Mouse (Mus musculus) hindbrain, embryonic 11.5 days (tissue): ENCODE measurements at regions not wholly inside any gene's neighbourhood (a gene's known extent, or its start where the extent isn't known, plus 50 kb on each side); places are given as distances from the start of the nearest gene placed in this dataset.

Experiments used
- ATAC-seq: fragments of 200-750 bp; cut with Nextera tagmentation; 2 replicates; pipeline ENCODE4 v1.8.0; 2017; ENCODE audit warnings: mild to moderate bottlenecking, moderate TSS enrichment, moderate library complexity; ENCODE audit not compliant: low FRiP score
- DNase-seq: peaks from one replicate; pipeline ENCODE4 v3.0.0-alpha.2; 2015; ENCODE audit warnings: low spot score
- H3K27ac ChIP-seq: fragments of 300-500 bp; sonication (generic); 2 replicates; pipeline ENCODE4 v1.5.1; 2014; ENCODE audit warnings: mild to moderate bottlenecking, low read depth, low read length
- H3K27me3 ChIP-seq: fragments of 300-500 bp; sonication (generic); 2 replicates; pipeline ENCODE4 v1.6.1; 2014; ENCODE audit warnings: mild to moderate bottlenecking, low read length, moderate library complexity, mixed read lengths; ENCODE audit not compliant: control insufficient read depth, insufficient read depth
- H3K36me3 ChIP-seq: fragments of 300-500 bp; sonication (generic); 2 replicates; pipeline ENCODE4 v1.6.1; 2014; ENCODE audit warnings: mild to moderate bottlenecking, low read length, moderate library complexity, mixed read lengths; ENCODE audit not compliant: control insufficient read depth, insufficient read depth
- H3K4me1 ChIP-seq: fragments of 300-500 bp; sonication (generic); replicated peaks from 2 replicates; pipeline ENCODE4 v1.6.1; 2014; ENCODE audit warnings: low read length, mixed read lengths; ENCODE audit not compliant: control insufficient read depth, insufficient read depth
- H3K4me2 ChIP-seq: fragments of 300-500 bp; sonication (generic); replicated peaks from 2 replicates; pipeline ENCODE4 v1.6.1; 2014; ENCODE audit warnings: mild to moderate bottlenecking, low read depth, low read length
- H3K4me3 ChIP-seq: fragments of 300-500 bp; sonication (generic); 2 replicates; pipeline ENCODE4 v1.5.1; 2014; ENCODE audit warnings: low read depth, low read length
- H3K9ac ChIP-seq: fragments of 300-500 bp; sonication (generic); 2 replicates; pipeline ENCODE4 v1.6.1; 2014; ENCODE audit warnings: low read depth, low read length
- H3K9me3 ChIP-seq: fragments of 300-500 bp; sonication (generic); 2 replicates; pipeline ENCODE4 v1.6.1; 2016; ENCODE audit warnings: low read length; ENCODE audit not compliant: control insufficient read depth
- WGBS: fragments of 180-500 bp; shearing (Covaris S2); extraction: QIAGEN DNeasy Blood & Tissue Kit; methylation state at CpG from one replicate; pipeline ENCODE4 v1.1.7; 2014; 5-methylcytosine and 5-hydroxymethylcytosine counted together

GRCm38 (mm10) chr2:8562948-8563347, 1053.6 kb upstream of the Celf2 start:
- 88% methylated on average over 6 of the region's 6 CpGs for WGBS
- Histone ChIP-seq H3K4me2 (no peak overlapping the region), H3K4me3 (no peak overlapping the region), H3K9me3 (no peaks in the 10 kb centered on the region), H3K27me3 (no peaks in the 10 kb centered on the region), H3K4me1 (no peaks in the 10 kb centered on the region), H3K27ac (no peak overlapping the region), H3K9ac (no peak overlapping the region), H3K36me3 (no peaks in the 10 kb centered on the region)
- DNase-seq (no peak), ATAC-seq (no peak)

GRCm38 (mm10) chr2:8546116-8546515, 1036.8 kb upstream of the Celf2 start:
- no peak overlapping the region for H3K4me3 ChIP-seq
- DNase-seq (no peak), ATAC-seq (no peak)
- no peak overlapping the region for H3K27ac ChIP-seq
- no peaks in the 10 kb centered on the region for H3K36me3 ChIP-seq
- H3K27me3 ChIP-seq = no peaks in the 10 kb centered on the region
- H3K9ac ChIP-seq = no peak overlapping the region
- H3K4me1 ChIP-seq = no peaks in the 10 kb centered on the region
- H3K9me3 ChIP-seq = no peaks in the 10 kb centered on the region
- no peak overlapping the region for H3K4me2 ChIP-seq

GRCm38 (mm10) chr2:8536842-8537241, 1027.5 kb upstream of the Celf2 start:
- Histone ChIP-seq H3K27me3 (no peaks in the 10 kb centered on the region), H3K4me3 (no peak overlapping the region), H3K4me1 (no peaks in the 10 kb centered on the region), H3K36me3 (no peaks in the 10 kb centered on the region), H3K27ac (no peak overlapping the region), H3K9me3 (no peaks in the 10 kb centered on the region), H3K4me2 (no peak overlapping the region), H3K9ac (no peak overlapping the region)
- WGBS = 25% methylated on average over 1 of the region's 1 CpGs
- no peak for DNase-seq
- ATAC-seq = no peak

GRCm38 (mm10) chr2:8498466-8498865, 989.1 kb upstream of the Celf2 start:
- 8% methylated on average over 1 of the region's 1 CpGs for WGBS

GRCm38 (mm10) chr2:8477827-8478528, 968.6 kb upstream of the Celf2 start:
- 51% methylated on average over 6 of the region's 6 CpGs for WGBS
- no peak overlapping the region for H3K27ac ChIP-seq
- no peaks in the 10 kb centered on the region for H3K9me3 ChIP-seq
- no peaks in the 10 kb centered on the region for H3K4me1 ChIP-seq
- no peaks in the 10 kb centered on the region for H3K27me3 ChIP-seq
- no peak overlapping the region for H3K9ac ChIP-seq
- no peaks in the 10 kb centered on the region for H3K36me3 ChIP-seq
- peak; percentile 90 for ATAC-seq
- peak; percentile 57 for DNase-seq
- no peak overlapping the region for H3K4me3 ChIP-seq
- no peak overlapping the region for H3K4me2 ChIP-seq

More at GRCm38 (mm10) chr2:8498466-8498865, 989.1 kb upstream of the Celf2 start:
- Histone ChIP-seq H3K4me3 (no peak overlapping the region), H3K9me3 (no peaks in the 10 kb centered on the region), H3K9ac (no peak overlapping the region), H3K4me1 (no peaks in the 10 kb centered on the region), H3K27me3 (no peaks in the 10 kb centered on the region), H3K36me3 (no peaks in the 10 kb centered on the region), H3K4me2 (no peak overlapping the region), H3K27ac (no peak overlapping the region)
- DNase-seq (no peak), ATAC-seq (no peak)

- no peaks in the 10 kb centered on the region for H3K36me3 ChIP-seq
- no peak overlapping the region for H3K4me3 ChIP-seq
- H3K4me1 ChIP-seq = no peaks in the 10 kb centered on the region
- H3K9ac ChIP-seq = no peak overlapping the region
- H3K27me3 ChIP-seq = no peaks in the 10 kb centered on the region
- no peak for ATAC-seq
- no peak overlapping the region for H3K27ac ChIP-seq
- 91% methylated on average over 1 of the region's 1 CpGs for WGBS
- H3K9me3 ChIP-seq = no peaks in the 10 kb centered on the region
- H3K4me2 ChIP-seq = no peak overlapping the region
- DNase-seq = no peak
These were observed 961.2 kb upstream of the Celf2 start for GRCm38 (mm10) chr2:8470546-8470945.

GRCm38 (mm10) chr2:8468989-8469388, 959.6 kb upstream of the Celf2 start:
- ATAC-seq (0 out of 2 replicates have a peak, but pooled peaks have one; percentile 53), DNase-seq (no peak)
- H3K27me3 ChIP-seq = no peaks in the 10 kb centered on the region
- H3K4me3 ChIP-seq = no peak overlapping the region
- H3K4me2 ChIP-seq = no peak overlapping the region
- no peaks in the 10 kb centered on the region for H3K36me3 ChIP-seq
- 50% methylated on average over 2 of the region's 2 CpGs for WGBS
- no peaks in the 10 kb centered on the region for H3K9me3 ChIP-seq
- H3K4me1 ChIP-seq = no peaks in the 10 kb centered on the region
- H3K9ac ChIP-seq = no peak overlapping the region
- H3K27ac ChIP-seq = no peak overlapping the region

GRCm38 (mm10) chr2:8468351-8468750, 959.0 kb upstream of the Celf2 start:
- H3K4me2 ChIP-seq = no peak overlapping the region
- H3K27me3 ChIP-seq = no peaks in the 10 kb centered on the region
- H3K4me1 ChIP-seq = no peaks in the 10 kb centered on the region
- no peak overlapping the region for H3K4me3 ChIP-seq
- no peak overlapping the region for H3K27ac ChIP-seq
- DNase-seq = no peak
- no peak overlapping the region for H3K9ac ChIP-seq
- no peak for ATAC-seq
- H3K36me3 ChIP-seq = no peaks in the 10 kb centered on the region
- no peaks in the 10 kb centered on the region for H3K9me3 ChIP-seq

- DNase-seq = no peak
- Histone ChIP-seq H3K4me3 (no peak overlapping the region), H3K9ac (no peak overlapping the region), H3K27me3 (no peaks in the 10 kb centered on the region), H3K4me2 (no peak overlapping the region), H3K36me3 (no peaks in the 10 kb centered on the region), H3K9me3 (no peaks in the 10 kb centered on the region), H3K4me1 (no peaks in the 10 kb centered on the region), H3K27ac (no peak overlapping the region)
- WGBS = 71% methylated on average over 2 of the region's 2 CpGs
- no peak for ATAC-seq
These were observed 958.3 kb upstream of the Celf2 start for GRCm38 (mm10) chr2:8467531-8468203.
